Mouse (Mus musculus): Measurements from ENCODE around the gene H2-DMb2. TPM values are rescaled to one million over a fixed set of nuclear protein-coding genes. Genes with fewer than 3 reads are reported as not detected.

H2-DMb2 gene
- polyA plus RNA-seq, 1 experiment from 2014 or later = 1.2 TPM

- Histone ChIP-seq H3K36me3 (ENCODE audit: inconsistent target) (peaks cover 33% of the 10 kb centered on the region), H3K4me3 (ENCODE audit: inconsistent target) (no peak overlapping the region), H3K79me2 (ENCODE audit: inconsistent target) (peaks cover 20% of the 10 kb centered on the region), H3K27ac (no peak overlapping the region)
- 82% methylated on average over 14 of the region's 14 CpGs for WGBS (ENCODE audit: missing documents)
Observed at GRCm38 (mm10) chr17:34109038-34109805, 33.9 kb upstream of the H2-DMb2 start.

DNA sequence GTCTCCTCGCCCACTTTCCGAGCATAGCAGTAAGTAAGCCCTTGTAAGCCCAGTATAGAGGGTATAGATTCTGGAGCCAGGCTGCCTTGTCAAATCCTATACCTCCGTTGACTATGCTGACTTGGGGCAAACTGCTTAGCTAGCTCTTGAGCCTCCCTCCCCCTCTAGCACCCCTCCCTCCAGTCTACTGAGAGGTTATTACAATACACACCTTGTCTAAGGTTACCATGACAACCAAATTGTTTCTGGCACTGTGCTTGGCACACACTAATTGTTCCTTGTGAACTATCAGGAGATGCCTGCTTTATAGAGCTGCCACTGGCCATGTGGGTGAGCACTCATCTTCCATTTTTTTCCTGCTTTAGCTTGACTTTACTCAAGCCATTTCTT lies 33.3 kb upstream of the H2-DMb2 start:
- 86% methylated on average over 3 of the region's 3 CpGs for WGBS (ENCODE audit: missing documents)
- peaks cover 39% of the 10 kb centered on the region for H3K36me3 ChIP-seq (ENCODE audit: inconsistent target)
- no peak overlapping the region for H3K27ac ChIP-seq
- H3K4me3 ChIP-seq (ENCODE audit: inconsistent target) = no peak overlapping the region
- peaks cover 26% of the 10 kb centered on the region for H3K79me2 ChIP-seq (ENCODE audit: inconsistent target)

- Histone ChIP-seq H3K79me2 (ENCODE audit: inconsistent target) (peaks cover 31% of the 10 kb centered on the region), H3K4me3 (ENCODE audit: inconsistent target) (no peak overlapping the region), H3K36me3 (ENCODE audit: inconsistent target) (peaks cover 44% of the 10 kb centered on the region), H3K27ac (no peak overlapping the region)
- WGBS (ENCODE audit: missing documents) = 91% methylated on average over 8 of the region's 8 CpGs
Observed at GRCm38 (mm10) chr17:34110309-34110708, 32.8 kb upstream of the H2-DMb2 start.

DNA sequence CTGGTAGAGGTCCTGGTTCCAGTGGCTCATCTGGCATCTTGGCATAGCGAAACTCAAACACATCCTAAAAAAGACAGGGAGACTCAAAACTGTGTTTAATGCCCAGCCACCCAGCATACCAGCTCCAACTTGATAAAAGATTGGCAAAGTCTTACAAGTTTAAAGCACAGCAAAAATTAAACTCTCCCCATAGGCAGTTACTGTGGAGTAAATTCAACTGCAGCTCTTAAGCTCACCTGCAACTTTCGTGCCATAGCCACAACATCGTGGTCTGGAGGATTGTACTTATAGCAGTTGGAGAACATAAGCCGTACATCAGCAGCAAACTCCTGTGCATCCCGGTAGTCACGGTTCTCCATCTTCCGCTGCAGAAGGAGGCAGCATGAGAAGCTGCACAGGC lies 29.0 kb upstream of the H2-DMb2 start:
- WGBS (ENCODE audit: missing documents) = 93% methylated on average over 7 of the region's 7 CpGs
- Histone ChIP-seq H3K79me2 (ENCODE audit: inconsistent target) (peaks cover 69% of the 10 kb centered on the region), H3K27ac (no peak overlapping the region), H3K36me3 (ENCODE audit: inconsistent target) (peaks cover 60% of the 10 kb centered on the region), H3K4me3 (ENCODE audit: inconsistent target) (no peak overlapping the region)

DNA sequence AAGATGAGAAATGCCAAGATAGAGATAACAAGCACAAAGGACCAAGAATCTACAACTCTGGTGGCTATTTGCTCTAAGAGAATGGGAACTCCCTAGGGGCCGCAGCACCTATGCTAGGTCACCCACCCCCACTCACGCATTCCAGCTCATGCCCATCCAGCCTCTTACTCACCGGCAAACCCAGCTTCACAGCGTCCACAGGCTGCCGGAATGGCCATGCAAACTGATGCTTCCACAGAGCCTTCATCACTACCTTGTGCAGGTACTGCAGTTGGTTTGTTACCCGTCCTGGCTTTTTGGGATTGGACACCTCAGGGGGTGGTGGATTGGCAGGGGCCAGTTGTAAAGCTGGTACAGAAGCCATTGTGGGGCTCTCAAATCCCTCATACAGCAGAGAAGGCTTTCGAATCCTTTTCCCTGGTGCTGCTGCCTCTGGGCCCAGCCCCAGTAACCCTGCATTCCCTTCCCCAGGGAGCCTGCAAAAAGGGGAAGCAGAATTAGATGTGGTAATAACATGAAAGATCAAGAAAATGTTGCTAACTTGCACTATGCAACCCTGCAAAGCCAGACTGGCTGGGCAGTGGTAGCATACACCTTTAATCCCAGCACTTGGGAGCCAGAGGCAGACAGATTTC lies 26.3 kb upstream of the H2-DMb2 start:
- Histone ChIP-seq H3K4me3 (ENCODE audit: inconsistent target) (peak overlapping the region; percentile 90), H3K79me2 (ENCODE audit: inconsistent target) (peaks cover 80% of the 10 kb centered on the region), H3K27ac (peak overlapping the region; percentile 62), H3K36me3 (ENCODE audit: inconsistent target) (peaks cover 50% of the 10 kb centered on the region)
- WGBS (ENCODE audit: missing documents) = 17% methylated on average over 7 of the region's 7 CpGs

DNA sequence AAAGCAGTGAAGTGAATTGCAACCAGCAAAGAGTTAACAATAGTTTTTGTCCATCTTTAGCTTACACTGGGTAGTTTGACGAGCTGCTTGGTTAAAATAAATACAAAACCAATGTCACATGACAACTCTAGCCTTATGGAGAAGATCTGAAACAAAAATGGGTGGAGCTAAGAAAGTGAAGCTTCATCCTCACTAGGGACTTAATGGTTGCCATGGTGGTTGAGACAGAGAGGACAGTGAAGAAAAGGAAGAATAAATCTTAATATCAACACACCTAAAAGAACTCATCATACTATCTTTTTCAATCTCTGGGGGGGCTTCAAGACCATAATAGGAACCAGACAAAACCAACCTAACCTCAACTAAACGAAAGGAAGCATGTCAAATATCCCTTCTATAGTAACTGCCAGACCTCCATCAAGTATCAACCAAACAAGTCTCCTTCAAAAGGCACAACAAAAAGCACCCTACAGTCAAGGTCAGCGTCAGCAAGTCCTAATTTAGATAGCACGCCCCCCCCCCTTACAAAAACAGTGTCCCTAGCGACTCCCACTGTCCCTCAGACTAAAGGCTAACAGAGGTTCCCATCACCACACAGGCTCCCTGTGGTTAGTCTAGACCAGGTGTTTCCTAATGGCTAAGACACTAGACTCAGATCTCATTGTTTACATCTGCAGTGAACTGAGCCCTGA lies 25.5 kb upstream of the H2-DMb2 start:
- WGBS (ENCODE audit: missing documents) = 0% methylated on average over 3 of the region's 5 CpGs
- Histone ChIP-seq H3K36me3 (ENCODE audit: inconsistent target) (peaks cover 43% of the 10 kb centered on the region), H3K27ac (peak overlapping the region; percentile 62)

DNA sequence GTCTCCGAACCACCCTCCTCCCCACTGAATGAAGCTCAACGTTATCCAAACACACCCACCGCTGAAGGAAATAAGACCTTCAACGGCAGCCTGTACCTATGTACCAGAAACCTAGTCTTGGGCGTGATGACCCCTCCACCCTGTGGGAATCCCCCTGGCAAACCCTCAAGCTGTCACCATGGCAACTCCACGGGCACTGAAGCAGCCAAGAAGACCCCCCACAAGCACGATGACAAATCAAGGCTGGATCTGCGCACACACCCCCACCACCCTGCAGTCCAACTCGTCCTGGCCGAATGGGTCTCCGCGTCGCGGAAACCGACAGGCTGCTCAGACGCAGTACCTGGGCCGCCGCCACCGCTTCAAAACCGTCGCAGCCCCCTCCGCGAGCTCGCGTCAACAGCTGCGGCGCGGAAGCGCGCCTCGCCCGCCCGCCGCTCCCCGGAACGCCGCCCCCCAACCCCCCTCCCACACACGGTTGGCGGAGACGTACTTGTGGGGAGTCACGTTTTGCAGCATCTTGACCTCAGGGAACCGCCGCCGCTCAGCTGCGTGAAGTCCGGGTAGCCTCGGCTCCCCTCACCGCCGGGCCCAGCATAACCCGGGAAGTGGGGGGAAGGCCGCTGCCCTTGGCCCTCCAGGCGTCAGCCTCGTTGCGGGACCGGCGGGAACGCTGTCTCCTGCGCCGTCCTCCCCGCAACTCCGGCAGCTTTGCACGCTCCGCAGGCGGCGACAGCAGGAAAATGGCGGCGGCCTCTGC lies 24.8 kb upstream of the H2-DMb2 start:
- H3K27ac ChIP-seq = peak overlapping the region; percentile 62
- H3K79me2 ChIP-seq (ENCODE audit: inconsistent target) = peaks cover 78% of the 10 kb centered on the region
- peaks cover 36% of the 10 kb centered on the region for H3K36me3 ChIP-seq (ENCODE audit: inconsistent target)
- WGBS (ENCODE audit: missing documents) = 0% methylated on average over 57 of the region's 67 CpGs
- H3K4me3 ChIP-seq (ENCODE audit: inconsistent target) = peak overlapping the region; percentile 90

More for the DNA sequence above, 25.5 kb upstream of the H2-DMb2 start:
- Histone ChIP-seq H3K4me3 (ENCODE audit: inconsistent target) (peak overlapping the region; percentile 90), H3K79me2 (ENCODE audit: inconsistent target) (peaks cover 79% of the 10 kb centered on the region)

DNA sequence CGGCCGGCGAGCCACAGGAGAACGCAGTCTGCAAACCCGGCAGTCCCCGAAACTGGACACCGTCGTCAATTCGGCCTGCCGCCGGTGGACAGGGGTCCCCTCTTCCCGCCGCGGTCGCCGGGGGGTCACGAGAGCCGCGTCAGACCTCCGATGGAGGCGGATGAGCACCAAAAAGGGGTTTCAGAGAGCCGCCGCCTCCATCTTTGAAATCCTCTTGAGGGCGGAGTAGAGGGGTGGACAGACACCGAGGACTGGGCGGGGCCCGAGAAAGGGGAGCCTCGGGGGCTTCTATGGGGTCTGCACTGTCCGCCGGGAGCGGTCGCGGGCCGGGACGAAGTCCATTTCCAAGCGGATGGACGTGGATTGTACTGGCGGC lies 24.2 kb upstream of the H2-DMb2 start:
- Histone ChIP-seq H3K36me3 (ENCODE audit: inconsistent target) (peaks cover 30% of the 10 kb centered on the region), H3K27ac (peak overlapping the region; percentile 32; the same call in 1 of the 2 replicates), H3K79me2 (ENCODE audit: inconsistent target) (peaks cover 78% of the 10 kb centered on the region), H3K4me3 (ENCODE audit: inconsistent target) (peak overlapping the region; percentile 90)
- WGBS (ENCODE audit: missing documents) = under 1% methylated on average over 28 of the region's 38 CpGs

GRCm38 (mm10) chr17:34119249-34120179 lies 23.6 kb upstream of the H2-DMb2 start, which contains the start of gene H2-DMa:
Gene H2-DMa, plus strand, starts transcription at chr17:34119541.
- Histone ChIP-seq H3K79me2 (ENCODE audit: inconsistent target) (peaks cover 78% of the 10 kb centered on the region), H3K4me3 (ENCODE audit: inconsistent target) (peak within 1 kb of the TSS; percentile 90), H3K36me3 (ENCODE audit: inconsistent target) (peaks cover 23% of the 10 kb centered on the region), H3K27ac (peak within 1 kb of the TSS; percentile 100)
- WGBS (ENCODE audit: missing documents) = 0% methylated on average over 74 of the region's 96 CpGs

DNA sequence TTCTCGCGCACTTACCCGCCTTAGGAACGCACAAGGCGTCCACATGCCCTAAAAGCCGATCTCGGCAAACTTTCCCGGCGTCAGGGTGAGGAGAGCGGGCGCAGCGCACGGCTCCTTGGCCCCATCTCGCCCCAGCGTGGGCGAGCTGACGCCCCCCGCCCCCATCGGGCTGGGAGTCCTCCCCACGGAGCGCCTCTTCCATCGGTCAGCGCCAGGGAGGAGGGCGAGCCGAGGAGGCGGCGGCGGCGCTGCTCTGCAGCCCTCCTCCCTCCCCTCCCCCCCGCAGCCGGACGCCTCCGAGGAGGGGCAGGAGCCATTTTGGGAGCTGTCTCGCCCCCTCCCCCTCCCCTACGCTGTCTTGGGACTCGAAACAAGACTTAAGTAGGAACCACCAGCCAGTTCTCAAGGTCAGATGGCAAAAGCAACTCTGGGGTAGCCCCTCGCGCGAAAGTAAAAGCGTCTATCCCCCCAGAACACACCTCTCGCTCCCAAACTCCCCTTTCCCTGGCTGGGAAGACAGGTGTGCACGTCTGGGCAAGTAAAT lies 22.9 kb upstream of the H2-DMb2 start:
- WGBS (ENCODE audit: missing documents) = 0% methylated on average over 25 of the region's 42 CpGs
- Histone ChIP-seq H3K36me3 (ENCODE audit: inconsistent target) (peaks cover 16% of the 10 kb centered on the region), H3K79me2 (ENCODE audit: inconsistent target) (peaks cover 78% of the 10 kb centered on the region), H3K27ac (peak overlapping the region; percentile 100), H3K4me3 (ENCODE audit: inconsistent target) (peak overlapping the region; percentile 84)

GRCm38 (mm10) chr17:34120814-34121171 lies 22.3 kb upstream of the H2-DMb2 start:
- WGBS (ENCODE audit: missing documents) = 1% methylated on average over 20 of the region's 31 CpGs
- Histone ChIP-seq H3K27ac (peak overlapping the region; percentile 100), H3K4me3 (ENCODE audit: inconsistent target) (peak overlapping the region; percentile 84), H3K79me2 (ENCODE audit: inconsistent target) (peaks cover 78% of the 10 kb centered on the region), H3K36me3 (ENCODE audit: inconsistent target) (peaks cover 11% of the 10 kb centered on the region)

- H3K36me3 ChIP-seq (ENCODE audit: inconsistent target) = peaks cover 6% of the 10 kb centered on the region; the same call in 1 of the 2 replicates
- H3K4me3 ChIP-seq (ENCODE audit: inconsistent target) = peak overlapping the region; percentile 84
- peaks cover 78% of the 10 kb centered on the region for H3K79me2 ChIP-seq (ENCODE audit: inconsistent target)
- WGBS (ENCODE audit: missing documents) = under 1% methylated on average over 35 of the region's 35 CpGs
- peak overlapping the region; percentile 100 for H3K27ac ChIP-seq
Observed at GRCm38 (mm10) chr17:34121172-34121878, 21.8 kb upstream of the H2-DMb2 start.

DNA sequence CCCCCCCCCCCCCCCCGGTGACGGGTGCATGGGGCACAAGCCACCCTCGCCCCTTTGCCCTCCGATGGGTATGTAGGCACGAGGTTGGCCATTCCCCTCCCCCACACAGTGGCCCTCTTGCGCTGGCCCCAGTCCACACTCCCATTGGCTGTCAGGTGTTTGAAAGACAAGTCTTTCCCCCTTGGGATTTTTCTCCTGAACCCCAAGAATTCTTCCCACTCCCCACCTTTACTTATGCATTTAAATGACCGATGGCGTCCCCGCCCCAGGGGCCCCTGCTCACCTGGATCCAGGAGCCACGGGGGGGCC lies 21.3 kb upstream of the H2-DMb2 start:
- Histone ChIP-seq H3K27ac (peak overlapping the region; percentile 100), H3K36me3 (ENCODE audit: inconsistent target) (peaks cover 1% of the 10 kb centered on the region; the same call in 1 of the 2 replicates), H3K4me3 (ENCODE audit: inconsistent target) (peak overlapping the region; percentile 84), H3K79me2 (ENCODE audit: inconsistent target) (peaks cover 78% of the 10 kb centered on the region)
- 0% methylated on average over 4 of the region's 10 CpGs for WGBS (ENCODE audit: missing documents)

All from macrophage (primary cell).